Comparison of ENCODE assay signal across 8 mouse cellular contexts in the genomic region with DNA sequence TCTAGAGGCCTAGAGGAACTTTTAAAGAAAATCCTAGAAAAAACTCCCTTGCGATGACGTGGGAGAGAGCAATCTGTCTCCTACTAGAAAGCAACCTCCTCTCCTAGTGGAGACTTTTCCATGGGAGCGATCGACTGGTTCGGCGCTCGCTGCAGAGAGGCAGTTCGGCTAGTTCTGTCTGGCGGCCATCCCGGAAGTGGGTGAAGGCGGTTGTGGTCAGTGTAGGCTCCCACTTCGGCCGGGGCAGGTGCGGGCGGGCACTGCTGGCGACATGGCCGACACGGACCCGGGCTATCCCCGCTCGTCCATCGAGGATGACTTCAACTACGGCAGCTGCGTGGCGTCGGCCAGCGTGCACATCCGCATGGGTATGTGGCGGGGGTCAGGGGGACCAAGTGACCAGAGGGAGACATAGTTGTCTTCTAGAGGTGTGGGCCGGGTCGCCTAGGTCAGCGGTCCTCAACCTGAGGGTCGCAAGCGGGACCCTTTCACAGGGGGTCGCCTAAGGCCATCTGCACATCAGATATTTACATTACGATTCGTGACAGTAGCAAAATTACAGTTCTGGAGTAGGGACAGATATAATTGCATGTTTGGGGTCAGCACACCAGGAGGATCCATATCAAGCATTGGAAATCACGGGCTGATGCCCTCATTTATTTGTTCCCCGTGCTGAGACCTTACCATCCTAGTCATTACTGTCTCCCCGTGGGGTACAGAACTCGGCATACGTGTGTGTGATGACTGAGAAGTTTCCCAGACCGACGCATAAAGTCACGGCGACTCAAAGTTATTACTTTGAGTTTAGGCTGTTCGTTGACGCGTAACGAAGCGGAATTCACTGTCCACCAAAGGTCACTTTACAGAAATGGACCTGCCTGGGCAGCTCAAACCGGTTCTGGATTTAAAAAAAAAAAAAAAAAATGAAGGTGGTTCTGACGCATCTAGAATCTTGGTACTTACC. TPM values are rescaled to one million over a fixed set of nuclear protein-coding genes. Genes with fewer than 3 reads are reported as not detected.
DNase-seq lines count a peak whose midpoint lies in the region; ATAC-seq lines count a peak whose summit lies in the region.

No protein-coding gene starts in this region.

- 3% methylated on average over 53 of the region's 53 CpGs for WGBS in forebrain, embryonic 16.5 days
- WGBS in neural tube, embryonic 15.5 days = 3% methylated on average over 53 of the region's 53 CpGs

- peak overlapping the region; percentile 70 for H3K4me2 ChIP-seq in forebrain, embryonic 16.5 days (ENCODE audit: low read length)
- H3K4me2 ChIP-seq in neural tube, embryonic 15.5 days = peak overlapping the region; percentile 67

- H3K36me3 ChIP-seq in forebrain, embryonic 16.5 days (ENCODE audit: control insufficient read depth, insufficient read depth) = no peaks in the 10 kb centered on the region
- H3K36me3 ChIP-seq in neural tube, embryonic 15.5 days = peaks cover 7% of the 10 kb centered on the region; the same call in 1 of the 2 replicates

- intact Hi-C loops in heart, postnatal 36 days (cut with DNase I) = loop anchor here (5.0 kb wide), 1 partner anchor 97 kb away; a partner anchor contains a TSS

- ATAC-seq in forebrain, embryonic 16.5 days = peak; percentile 93
- peak; percentile 90 for ATAC-seq in neural tube, embryonic 15.5 days (ENCODE audit: low FRiP score)

- DNase-seq in ES-CJ7 (ENCODE audit: low read depth, low spot score) = peak; percentile 85
- peak; percentile 87 to 88 for DNase-seq in cerebellum, adult 18-20 months
- DNase-seq in heart, postnatal 36 days = peak; percentile 86
- DNase-seq in layer of hippocampus, adult 18-20 months (ENCODE audit: low spot score in 2 of 2) = peak; percentile 79 to 90
- peak; percentile 90 to 92 for DNase-seq in lung, adult 18-20 months
- peak; percentile 93 for DNase-seq in testis, postnatal 10 days (ENCODE audit: low spot score)

- H3K27me3 ChIP-seq in forebrain, embryonic 16.5 days (replicated peaks; ENCODE audit: control insufficient read depth, insufficient read depth, low read length) = 0 out of 2 replicates have a peak, but pooled peaks cover 4% of the 10 kb centered on the region
- H3K27me3 ChIP-seq in neural tube, embryonic 15.5 days (replicated peaks) = peaks cover 3% of the 10 kb centered on the region; the same call in 1 of the 2 replicates

- H3K9ac ChIP-seq in forebrain, embryonic 16.5 days (replicated peaks; ENCODE audit: low read depth, low read length) = peak overlapping the region; percentile 98
- peak overlapping the region; percentile 80 for H3K9ac ChIP-seq in neural tube, embryonic 15.5 days (replicated peaks)

- H3K4me1 ChIP-seq in forebrain, embryonic 16.5 days (replicated peaks; ENCODE audit: control insufficient read depth, insufficient read depth, low read length) = peaks cover 11% of the 10 kb centered on the region
- H3K4me1 ChIP-seq in neural tube, embryonic 15.5 days = peaks cover 11% of the 10 kb centered on the region

- peak overlapping the region; percentile 99 for H3K4me3 ChIP-seq in forebrain, embryonic 16.5 days (replicated peaks; ENCODE audit: low read length)
- H3K4me3 ChIP-seq in neural tube, embryonic 15.5 days (replicated peaks) = peak overlapping the region; percentile 99

- H3K27ac ChIP-seq in forebrain, embryonic 16.5 days (ENCODE audit: low read length) = no peak overlapping the region
- 0 out of 2 replicates have a peak overlapping the region, but pooled peaks have one; percentile 48 for H3K27ac ChIP-seq in neural tube, embryonic 15.5 days (replicated peaks)

- H3K9me3 ChIP-seq in forebrain, embryonic 16.5 days (ENCODE audit: control insufficient read depth, low read length) = no peaks in the 10 kb centered on the region
- no peaks in the 10 kb centered on the region for H3K9me3 ChIP-seq in neural tube, embryonic 15.5 days (replicated peaks)

RNA-seq across cellular contexts. Expression of a gene that starts 6.9 kb away (rescaled TPM):
- polyA plus RNA-seq in forebrain, embryonic 16.5 days (2015; fragmentation: Nextera tagmentation; extraction: Ambion mirVana) = 0.21 and 0.23 TPM in 2 replicates
- total RNA-seq in heart, postnatal 36 days (2021) = 1 to 10 TPM; 3.1 to 4.6 TPM
- under 1 TPM; 0.57 to 0.58 TPM for total RNA-seq in layer of hippocampus, adult 18-20 months (2021)
- 0.29 and 1.2 TPM in 2 replicates for polyA plus RNA-seq in neural tube, embryonic 15.5 days (2015; fragmentation: Nextera tagmentation; extraction: Ambion mirVana)

RNA-seq across cellular contexts. Expression of a gene that starts 7.5 kb away (rescaled TPM):
- 76.7 and 80.7 TPM in 2 replicates for polyA plus RNA-seq in forebrain, embryonic 16.5 days (2015; fragmentation: Nextera tagmentation; extraction: Ambion mirVana)
- 10 to 100 TPM; 94.7 to 99.9 TPM for total RNA-seq in heart, postnatal 36 days (2021)
- 10 to 100 TPM; 58.4 to 63.3 TPM for total RNA-seq in layer of hippocampus, adult 18-20 months (2021)
- polyA plus RNA-seq in neural tube, embryonic 15.5 days (2015; fragmentation: Nextera tagmentation; extraction: Ambion mirVana) = 107 and 114 TPM in 2 replicates

RNA-seq across cellular contexts. Expression of a gene that starts 18.0 kb away (rescaled TPM):
- 33.1 and 43.8 TPM in 2 replicates for polyA plus RNA-seq in forebrain, embryonic 16.5 days (2015; fragmentation: Nextera tagmentation; extraction: Ambion mirVana)
- total RNA-seq in heart, postnatal 36 days (2021) = 10 to 100 TPM in 1 of 2 experiments, 1 to 10 TPM in 1; 8.7 to 10.5 TPM
- 10 to 100 TPM; 14.8 to 15.3 TPM for total RNA-seq in layer of hippocampus, adult 18-20 months (2021)
- 36.6 and 48.2 TPM in 2 replicates for polyA plus RNA-seq in neural tube, embryonic 15.5 days (2015; fragmentation: Nextera tagmentation; extraction: Ambion mirVana)
